Mouse (Mus musculus) intestine, embryonic 15.5 days (tissue): ENCODE data around the gene Slc6a9. TPM values are rescaled to one million over a fixed set of nuclear protein-coding genes. Genes with fewer than 3 reads are reported as not detected.
A peak's percentile ranks its signal among the peaks of the same experiment; 100 is the strongest.

Experiments
- ATAC-seq: fragments of 200-750 bp; cut with Nextera tagmentation; 2 replicates; pipeline ENCODE4 v1.8.0; 2017; ENCODE audit warnings: moderate TSS enrichment, moderate library complexity
- H3K27ac ChIP-seq: fragments of 300-500 bp; sonication (generic); 2 replicates; pipeline ENCODE4 v1.5.1; 2015; ENCODE audit warnings: mild to moderate bottlenecking, inconsistent platforms
- H3K27me3 ChIP-seq: fragments of 300-500 bp; sonication (generic); replicated peaks from 2 replicates; pipeline ENCODE4 v1.6.1; 2015; ENCODE audit warnings: inconsistent platforms
- H3K36me3 ChIP-seq: fragments of 300-500 bp; sonication (generic); 2 replicates; pipeline ENCODE4 v1.6.1; 2015; ENCODE audit warnings: inconsistent platforms
- H3K4me1 ChIP-seq: fragments of 300-500 bp; sonication (generic); replicated peaks from 2 replicates; pipeline ENCODE4 v1.6.1; 2015; ENCODE audit warnings: inconsistent platforms
- H3K4me2 ChIP-seq: fragments of 300-500 bp; sonication (generic); replicated peaks from 2 replicates; pipeline ENCODE4 v1.6.1; 2015; ENCODE audit warnings: mild to moderate bottlenecking, inconsistent platforms
- H3K4me3 ChIP-seq: fragments of 300-500 bp; sonication (generic); replicated peaks from 2 replicates; pipeline ENCODE4 v1.5.1; 2015; ENCODE audit warnings: inconsistent platforms
- H3K9ac ChIP-seq: fragments of 300-500 bp; sonication (generic); 2 replicates; pipeline ENCODE4 v1.6.1; 2015; ENCODE audit warnings: inconsistent platforms
- H3K9me3 ChIP-seq: fragments of 300-500 bp; sonication (generic); 2 replicates; pipeline ENCODE4 v1.6.1; 2016; ENCODE audit warnings: inconsistent platforms
- WGBS: fragments of 180-500 bp; shearing (Covaris S2); methylation state at CpG from one replicate; pipeline ENCODE4 v1.1.7; 2015; 5-methylcytosine and 5-hydroxymethylcytosine counted together
- polyA plus RNA-seq: library from polyadenylated mRNA; unstranded; fragments of >200 nt; fragmentation: Nextera tagmentation; extraction: Ambion mirVana; gene quantifications from 2 replicates; pipeline ENCODE4 v1.2.1, GENCODE M21; 2015

Gene Slc6a9
- polyA plus RNA-seq, 1 experiment from 2014 or later, result 9.0 TPM

GRCm38 (mm10) chr4:117885093-117885492 is 50.8 kb downstream of the Slc6a9 start:
- Histone ChIP-seq H3K4me2 (no peak overlapping the region), H3K9me3 (no peaks in the 10 kb centered on the region), H3K27me3 (no peaks in the 10 kb centered on the region), H3K27ac (no peak overlapping the region), H3K36me3 (peaks cover 12% of the 10 kb centered on the region), H3K4me1 (peaks cover 25% of the 10 kb centered on the region), H3K9ac (no peak overlapping the region), H3K4me3 (no peak overlapping the region)
- WGBS, result 96% methylated on average over 10 of the region's 10 CpGs
- no peak for ATAC-seq

- 78% methylated on average over 9 of the region's 9 CpGs for WGBS
- peaks cover 29% of the 10 kb centered on the region for H3K4me1 ChIP-seq
- no peaks in the 10 kb centered on the region for H3K9me3 ChIP-seq
- peaks cover 17% of the 10 kb centered on the region for H3K36me3 ChIP-seq
- peak overlapping the region; percentile 95 for H3K4me3 ChIP-seq
- no peak overlapping the region for H3K27ac ChIP-seq
- ATAC-seq, result no peak
- H3K27me3 ChIP-seq, result no peaks in the 10 kb centered on the region
- peak overlapping the region; percentile 89 for H3K4me2 ChIP-seq
- H3K9ac ChIP-seq, result peak overlapping the region; percentile 91; the same call in 1 of the 2 replicates
Measured at GRCm38 (mm10) chr4:117885994-117886393, 51.7 kb downstream of the Slc6a9 start.

GRCm38 (mm10) chr4:117886644-117887043 is 52.3 kb downstream of the Slc6a9 start:
- Histone ChIP-seq H3K4me2 (peak overlapping the region; percentile 89), H3K27ac (peak overlapping the region; percentile 56), H3K36me3 (peaks cover 17% of the 10 kb centered on the region), H3K9ac (peak overlapping the region; percentile 91), H3K27me3 (no peaks in the 10 kb centered on the region), H3K9me3 (no peaks in the 10 kb centered on the region), H3K4me3 (peak overlapping the region; percentile 95), H3K4me1 (peaks cover 33% of the 10 kb centered on the region)
- WGBS, result 2% methylated on average over 24 of the region's 24 CpGs
- ATAC-seq, result peak; percentile 9; the same call in 1 of the 2 replicates

GRCm38 (mm10) chr4:117887133-117887532 is 52.8 kb downstream of the Slc6a9 start, which contains the start of gene Atp6v0b:
TSS of gene Atp6v0b (minus strand) at chr4:117887333.
- peak within 1 kb of the TSS; percentile 91 for H3K9ac ChIP-seq
- peaks cover 17% of the 10 kb centered on the region for H3K36me3 ChIP-seq
- peak within 1 kb of the TSS; percentile 56 for H3K27ac ChIP-seq
- peak within 1 kb of the TSS; percentile 89 for H3K4me2 ChIP-seq
- H3K27me3 ChIP-seq, result no peaks in the 10 kb centered on the region
- WGBS, result under 1% methylated on average over 37 of the region's 37 CpGs
- H3K4me3 ChIP-seq, result peak within 1 kb of the TSS; percentile 95
- no peaks in the 10 kb centered on the region for H3K9me3 ChIP-seq
- H3K4me1 ChIP-seq, result peaks cover 33% of the 10 kb centered on the region
- peak; percentile 90 for ATAC-seq

GRCm38 (mm10) chr4:117887920-117888319 is 53.6 kb downstream of the Slc6a9 start:
- H3K9me3 ChIP-seq, result no peaks in the 10 kb centered on the region
- peaks cover 33% of the 10 kb centered on the region for H3K4me1 ChIP-seq
- H3K36me3 ChIP-seq, result peaks cover 17% of the 10 kb centered on the region
- H3K9ac ChIP-seq, result no peak overlapping the region
- H3K27ac ChIP-seq, result no peak overlapping the region
- peak overlapping the region; percentile 89 for H3K4me2 ChIP-seq
- H3K4me3 ChIP-seq, result peak overlapping the region; percentile 95; the same call in 1 of the 2 replicates
- 78% methylated on average over 2 of the region's 2 CpGs for WGBS
- no peaks in the 10 kb centered on the region for H3K27me3 ChIP-seq
- no peak for ATAC-seq

- Histone ChIP-seq H3K27ac (no peak overlapping the region), H3K27me3 (no peaks in the 10 kb centered on the region), H3K36me3 (peaks cover 24% of the 10 kb centered on the region), H3K4me1 (peaks cover 23% of the 10 kb centered on the region), H3K4me3 (no peak overlapping the region), H3K4me2 (no peak overlapping the region), H3K9ac (no peak overlapping the region), H3K9me3 (no peaks in the 10 kb centered on the region)
- ATAC-seq, result no peak
- 91% methylated on average over 15 of the region's 15 CpGs for WGBS
Measured at GRCm38 (mm10) chr4:117889471-117889870, 55.2 kb downstream of the Slc6a9 start.

- 93% methylated on average over 14 of the region's 14 CpGs for WGBS
- H3K4me1 ChIP-seq, result peaks cover 23% of the 10 kb centered on the region
- no peak overlapping the region for H3K4me3 ChIP-seq
- H3K27ac ChIP-seq, result no peak overlapping the region
- H3K27me3 ChIP-seq, result no peaks in the 10 kb centered on the region
- no peak overlapping the region for H3K9ac ChIP-seq
- ATAC-seq, result no peak
- no peaks in the 10 kb centered on the region for H3K9me3 ChIP-seq
- no peak overlapping the region for H3K4me2 ChIP-seq
- peaks cover 24% of the 10 kb centered on the region for H3K36me3 ChIP-seq
Measured at GRCm38 (mm10) chr4:117890031-117890430, 55.7 kb downstream of the Slc6a9 start.

- no peak for ATAC-seq
- Histone ChIP-seq H3K36me3 (peaks cover 21% of the 10 kb centered on the region), H3K4me2 (peak overlapping the region; percentile 73), H3K9me3 (no peaks in the 10 kb centered on the region), H3K4me3 (peak overlapping the region; percentile 71; the same call in 1 of the 2 replicates), H3K27ac (no peak overlapping the region), H3K27me3 (no peaks in the 10 kb centered on the region), H3K9ac (0 out of 2 replicates have a peak overlapping the region, but pooled peaks have one; percentile 55), H3K4me1 (peaks cover 23% of the 10 kb centered on the region)
- whole genome bisulfite sequencing, result 93% methylated on average over 8 of the region's 8 CpGs
Measured at GRCm38 (mm10) chr4:117890750-117891149, 56.4 kb downstream of the Slc6a9 start.

GRCm38 (mm10) chr4:117891738-117892161 is 57.4 kb downstream of the Slc6a9 start, which contains the start of gene Dph2:
TSS of gene Dph2 (minus strand) at chr4:117892032.
- H3K9me3 ChIP-seq, result no peaks in the 10 kb centered on the region
- H3K9ac ChIP-seq, result peak within 1 kb of the TSS; percentile 55
- peak; percentile 88 for ATAC-seq
- H3K4me1 ChIP-seq, result peaks cover 13% of the 10 kb centered on the region
- peak within 1 kb of the TSS; percentile 73 for H3K4me2 ChIP-seq
- H3K27me3 ChIP-seq, result no peaks in the 10 kb centered on the region
- peak within 1 kb of the TSS; percentile 71 for H3K4me3 ChIP-seq
- peaks cover 24% of the 10 kb centered on the region for H3K36me3 ChIP-seq
- H3K27ac ChIP-seq, result no peak within 1 kb of the TSS
- WGBS, result 0% methylated on average over 21 of the region's 21 CpGs

GRCm38 (mm10) chr4:117893376-117893775 is 59.1 kb downstream of the Slc6a9 start:
- Histone ChIP-seq H3K4me1 (peaks cover 12% of the 10 kb centered on the region), H3K4me2 (no peak overlapping the region), H3K9ac (no peak overlapping the region), H3K27me3 (no peaks in the 10 kb centered on the region), H3K27ac (no peak overlapping the region), H3K9me3 (no peaks in the 10 kb centered on the region), H3K36me3 (peaks cover 32% of the 10 kb centered on the region), H3K4me3 (no peak overlapping the region)
- no peak for ATAC-seq
- 20% methylated on average over 9 of the region's 9 CpGs for WGBS

GRCm38 (mm10) chr4:117894601-117895000 is 60.3 kb downstream of the Slc6a9 start:
- WGBS, result 86% methylated on average over 8 of the region's 8 CpGs
- no peaks in the 10 kb centered on the region for H3K27me3 ChIP-seq
- peaks cover 42% of the 10 kb centered on the region for H3K36me3 ChIP-seq
- H3K27ac ChIP-seq, result no peak overlapping the region
- H3K4me3 ChIP-seq, result no peak overlapping the region
- no peaks in the 10 kb centered on the region for H3K9me3 ChIP-seq
- no peak for ATAC-seq
- H3K4me2 ChIP-seq, result no peak overlapping the region
- H3K9ac ChIP-seq, result no peak overlapping the region
- H3K4me1 ChIP-seq, result peaks cover 12% of the 10 kb centered on the region

GRCm38 (mm10) chr4:117895339-117895738 is 61.0 kb downstream of the Slc6a9 start:
- Histone ChIP-seq H3K4me3 (no peak overlapping the region), H3K27ac (no peak overlapping the region), H3K4me2 (no peak overlapping the region), H3K9me3 (no peaks in the 10 kb centered on the region), H3K27me3 (no peaks in the 10 kb centered on the region), H3K4me1 (peaks cover 12% of the 10 kb centered on the region), H3K36me3 (peaks cover 42% of the 10 kb centered on the region), H3K9ac (no peak overlapping the region)
- no peak for ATAC-seq
- 82% methylated on average over 7 of the region's 7 CpGs for WGBS

GRCm38 (mm10) chr4:117896031-117896430 is 61.7 kb downstream of the Slc6a9 start:
- no peak overlapping the region for H3K9ac ChIP-seq
- no peaks in the 10 kb centered on the region for H3K27me3 ChIP-seq
- H3K4me2 ChIP-seq, result no peak overlapping the region
- no peak overlapping the region for H3K27ac ChIP-seq
- ATAC-seq, result no peak
- no peak overlapping the region for H3K4me3 ChIP-seq
- H3K36me3 ChIP-seq, result peaks cover 43% of the 10 kb centered on the region
- no peaks in the 10 kb centered on the region for H3K9me3 ChIP-seq
- 87% methylated on average over 6 of the region's 6 CpGs for WGBS
- peaks cover 8% of the 10 kb centered on the region for H3K4me1 ChIP-seq
